Mouse (Mus musculus) forebrain, embryonic 13.5 days (tissue): Measurements from ENCODE around the gene Larp4b. TPM values are rescaled to one million over a fixed set of nuclear protein-coding genes. Genes with fewer than 3 reads are reported as not detected.
A peak's percentile ranks its signal among the peaks of the same experiment; 100 is the strongest.

Source experiments
- ATAC-seq: fragments of 200-750 bp; cut with Nextera tagmentation; 2 replicates; pipeline ENCODE4 v1.8.0; 2017
- H3K27ac ChIP-seq: fragments of 300-500 bp; sonication (generic); 2 replicates; pipeline ENCODE4 v1.5.1; 2015; ENCODE audit warnings: inconsistent platforms, mild to moderate bottlenecking, moderate library complexity
- H3K27me3 ChIP-seq: fragments of 300-500 bp; sonication (generic); 2 replicates; pipeline ENCODE4 v1.6.1; 2015; ENCODE audit warnings: mild to moderate bottlenecking, inconsistent platforms
- H3K36me3 ChIP-seq: fragments of 300-500 bp; sonication (generic); 2 replicates; pipeline ENCODE4 v1.6.1; 2015; ENCODE audit warnings: mild to moderate bottlenecking, inconsistent platforms; ENCODE audit not compliant: poor library complexity, severe bottlenecking
- H3K4me1 ChIP-seq: fragments of 300-500 bp; sonication (generic); 2 replicates; pipeline ENCODE4 v1.6.1; 2015; ENCODE audit warnings: inconsistent platforms
- H3K4me2 ChIP-seq: fragments of 300-500 bp; sonication (generic); 2 replicates; pipeline ENCODE4 v1.6.1; 2015; ENCODE audit warnings: inconsistent platforms, mild to moderate bottlenecking, moderate library complexity
- H3K4me3 ChIP-seq: fragments of 300-500 bp; sonication (generic); 2 replicates; pipeline ENCODE4 v1.5.1; 2015; ENCODE audit warnings: mild to moderate bottlenecking, inconsistent platforms
- H3K9ac ChIP-seq: fragments of 300-500 bp; sonication (generic); 2 replicates; pipeline ENCODE4 v1.6.1; 2015; ENCODE audit warnings: mild to moderate bottlenecking, inconsistent platforms
- H3K9me3 ChIP-seq: fragments of 300-500 bp; sonication (generic); replicated peaks from 2 replicates; pipeline ENCODE4 v1.6.1; 2016; ENCODE audit warnings: inconsistent platforms
- WGBS: fragments of 180-500 bp; shearing (Covaris S2); methylation state at CpG from one replicate; pipeline ENCODE4 v1.1.7; 2015; 5-methylcytosine and 5-hydroxymethylcytosine counted together
- polyA plus RNA-seq: library from polyadenylated mRNA; unstranded; fragments of >200 nt; fragmentation: Nextera tagmentation; extraction: Ambion mirVana; gene quantifications from 2 replicates; pipeline ENCODE4 v1.2.1, GENCODE M21; 2015

The Larp4b gene
- polyA plus RNA-seq, 1 experiment from 2014 or later = 33.6 TPM

- H3K9me3 ChIP-seq = no peaks in the 10 kb centered on the region
- no peaks in the 10 kb centered on the region for H3K27me3 ChIP-seq
- peak overlapping the region; percentile 17 for H3K4me3 ChIP-seq
- peak overlapping the region; percentile 8; the same call in 1 of the 2 replicates for H3K9ac ChIP-seq
- WGBS = 56% methylated on average over 2 of the region's 2 CpGs
- 0 out of 2 replicates have a peak, but pooled peaks cover 9% of the 10 kb centered on the region for H3K4me1 ChIP-seq
- H3K27ac ChIP-seq = no peak overlapping the region
- peak; percentile 67 for ATAC-seq
- peak overlapping the region; percentile 50 for H3K4me2 ChIP-seq
- H3K36me3 ChIP-seq = no peaks in the 10 kb centered on the region
These were observed 105.8 kb downstream of the Larp4b start for GRCm38 (mm10) chr13:9199465-9199844.

GRCm38 (mm10) chr13:9222761-9223405, 129.2 kb downstream of the Larp4b start:
- Histone ChIP-seq H3K9me3 (no peaks in the 10 kb centered on the region), H3K27me3 (no peaks in the 10 kb centered on the region), H3K4me1 (no peaks in the 10 kb centered on the region), H3K4me2 (no peak overlapping the region), H3K27ac (no peak overlapping the region), H3K36me3 (no peaks in the 10 kb centered on the region), H3K9ac (no peak overlapping the region), H3K4me3 (no peak overlapping the region)
- no peak for ATAC-seq
- 86% methylated on average over 9 of the region's 9 CpGs for WGBS

Other genes starting within 250 kb of the Larp4b start
- gene Wdr37, start 222.0 kb upstream of the Larp4b start, polyA plus RNA-seq = 43.4 and 46.0 TPM in 2 replicates
- 103 and 120 TPM in 2 replicates for gene Idi1, start 208.4 kb upstream of the Larp4b start, polyA plus RNA-seq
- gene Gm9745, start 145.7 kb upstream of the Larp4b start, polyA plus RNA-seq = not detected in 2 replicates
- 0.08 TPM in 1 of 2 replicates, not detected in the other for gene Idi2, start 141.0 kb upstream of the Larp4b start, polyA plus RNA-seq
- 95.3 and 106 TPM in 2 replicates for gene Gtpbp4, start 97.8 kb upstream of the Larp4b start, polyA plus RNA-seq
- gene Dip2c, start 182.6 kb downstream of the Larp4b start, polyA plus RNA-seq = 7.2 and 8.7 TPM in 2 replicates